Mouse (Mus musculus) liver, embryonic 14.5 days (tissue): ENCODE data around the gene C2cd2.

Experiments
- CTCF ChIP-seq: IDR thresholded peaks from 2 replicates; pipeline ENCODE4 v1.5.1; 2016; ENCODE audit warnings: antibody characterized with exemption, low read depth, control low read depth
- EP300 ChIP-seq: IDR thresholded peaks from 2 replicates; pipeline ENCODE4 v1.6.1; 2016; ENCODE audit warnings: antibody characterized with exemption, low read depth

- TF ChIP-seq CTCF = no peak
- no peak for TF ChIP-seq EP300
These were observed 2.0 kb downstream of the C2cd2 start for GRCm38 (mm10) chr16:97960348-97960747.
